Comparison of ENCODE assay signal across 9 mouse cellular contexts in the genomic region with DNA sequence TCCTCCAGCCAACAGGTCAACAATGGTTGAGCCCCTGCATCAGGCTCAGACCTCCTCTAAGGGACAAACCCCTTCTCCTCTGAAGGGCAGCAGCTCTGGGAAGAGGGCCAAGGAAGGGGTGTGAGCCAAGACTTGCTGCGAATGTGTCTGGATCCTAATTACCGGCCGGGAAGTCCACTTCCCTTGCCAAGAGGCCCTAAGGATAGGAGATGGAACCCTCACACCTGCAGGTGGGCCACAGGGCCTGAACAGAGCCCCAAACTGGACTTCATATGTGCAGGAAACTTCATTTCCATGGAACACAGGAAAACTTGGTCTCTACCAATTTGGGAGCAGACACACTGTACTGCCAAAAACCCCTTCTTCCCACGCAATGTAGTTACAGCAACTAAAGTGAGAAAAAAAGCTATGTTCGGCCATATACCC. TPM values are rescaled to one million over a fixed set of nuclear protein-coding genes. Genes with fewer than 3 reads are reported as not detected.
DNase-seq lines count a peak whose midpoint lies in the region; ATAC-seq and TF ChIP-seq lines count a peak whose summit lies in the region.
"Had no signal": no experiment of that assay in that cellular context is flagged by ENCODE, and none has a peak within 500 bp of the region (broad histone marks: within the 10 kb centered on the region; RNA-seq: fewer than 3 reads in every experiment).

No protein-coding gene starts in this region.

- TF ChIP-seq CTCF in forebrain, postnatal 0 days (IDR thresholded peaks at IDR 0.05; ENCODE audit: low read depth), result no peak

- no peaks in the 10 kb centered on the region for H3K36me3 ChIP-seq in forebrain, postnatal 0 days (ENCODE audit: insufficient read depth)
- no peaks in the 10 kb centered on the region for H3K36me3 ChIP-seq in forebrain, embryonic 10.5 days (replicated peaks)
- H3K36me3 ChIP-seq in limb, embryonic 10.5 days, result no peaks in the 10 kb centered on the region

- H3K9ac ChIP-seq in forebrain, postnatal 0 days, result no peak overlapping the region

- H3K4me3 ChIP-seq in forebrain, postnatal 0 days (ENCODE audit: low read depth, low read length), result no peak overlapping the region
- no peak overlapping the region for H3K4me3 ChIP-seq in forebrain, embryonic 10.5 days
- no peak overlapping the region for H3K4me3 ChIP-seq in limb, embryonic 10.5 days

- no peaks in the 10 kb centered on the region for H3K9me3 ChIP-seq in forebrain, postnatal 0 days (ENCODE audit: low read length)
- no peaks in the 10 kb centered on the region for H3K9me3 ChIP-seq in forebrain, embryonic 10.5 days
- no peaks in the 10 kb centered on the region for H3K9me3 ChIP-seq in limb, embryonic 10.5 days (replicated peaks)

- no peak overlapping the region for H3K4me2 ChIP-seq in forebrain, postnatal 0 days (ENCODE audit: low read depth)

- no peak overlapping the region for H3K27ac ChIP-seq in forebrain, postnatal 0 days (ENCODE audit: low read depth, low read length)
- no peak overlapping the region for H3K27ac ChIP-seq in forebrain, embryonic 10.5 days
- no peak overlapping the region for H3K27ac ChIP-seq in limb, embryonic 10.5 days

- no peaks in the 10 kb centered on the region for H3K27me3 ChIP-seq in forebrain, postnatal 0 days (ENCODE audit: insufficient read depth, low read length)
- H3K27me3 ChIP-seq in forebrain, embryonic 10.5 days (ENCODE audit: poor library complexity, severe bottlenecking), result no peaks in the 10 kb centered on the region
- no peaks in the 10 kb centered on the region for H3K27me3 ChIP-seq in limb, embryonic 10.5 days (ENCODE audit: low read depth, poor library complexity, severe bottlenecking)
- H3K27me3 ChIP-seq: CH12.LX had no signal

- 43% methylated on average over 5 of the region's 5 CpGs for WGBS in forebrain, postnatal 0 days
- WGBS in forebrain, embryonic 10.5 days, result 92% methylated on average over 5 of the region's 5 CpGs
- whole genome bisulfite sequencing in limb, embryonic 10.5 days, result 84% methylated on average over 5 of the region's 5 CpGs

- ATAC-seq in forebrain, postnatal 0 days, result peak; percentile 47; the same call in 1 of the 2 replicates
- ATAC-seq in granulocyte monocyte progenitor cell, adult 5-6 weeks (replicated peaks; ENCODE audit: poor library complexity, severe bottlenecking), result no peak

- H3K4me1 ChIP-seq in forebrain, postnatal 0 days (ENCODE audit: insufficient read depth), result no peaks in the 10 kb centered on the region; the same call in 1 of the 2 replicates
- H3K4me1 ChIP-seq in forebrain, embryonic 10.5 days, result no peaks in the 10 kb centered on the region
- no peaks in the 10 kb centered on the region for H3K4me1 ChIP-seq in limb, embryonic 10.5 days

- DNase-seq in forebrain, postnatal 0 days, result peak; percentile 60
- DNase-seq in forebrain, embryonic 10.5 days (ENCODE audit: extremely low spot score, low spot score), result no peak
- peak; percentile 73 for DNase-seq in adipocyte (ENCODE audit: low spot score)
- peak; percentile 58 for DNase-seq in gastrocnemius, adult 18-20 months (ENCODE audit: low spot score)
- peak; percentile 51 for DNase-seq in layer of hippocampus, adult 9-11 months
- peak; percentile 73 to 75 for DNase-seq in right cerebral cortex, postnatal 10 days (ENCODE audit: low spot score in 2 of 2)
- no peak for DNase-seq in limb, embryonic 10.5 days (ENCODE audit: low spot score)

RNA-seq across cellular contexts. Expression of a gene that starts 27.7 kb away (rescaled TPM):
- 0.15 TPM in 1 of 2 replicates, not detected in the other for total RNA-seq in forebrain, postnatal 0 days (2014; rRNA removed)
- polyA plus RNA-seq in forebrain, postnatal 0 days (2015; fragmentation: Nextera tagmentation; extraction: Ambion mirVana), result 0.06 and 0.07 TPM in 2 replicates
- 0.20 TPM in 1 of 2 replicates, not detected in the other for polyA plus RNA-seq in forebrain, embryonic 10.5 days (2016; fragmentation: Nextera tagmentation; extraction: Ambion mirVana)
- under 1 TPM; 0.19 to 0.39 TPM for total RNA-seq in gastrocnemius, adult 18-20 months (2021)
- 0.15 TPM in 1 of 2 replicates, not detected in the other for polyA plus RNA-seq in limb, embryonic 10.5 days (2016; fragmentation: Nextera tagmentation; extraction: Ambion mirVana)
- 32.1 and 46.2 TPM in 2 replicates for total RNA-seq in granulocyte monocyte progenitor cell, adult 5-6 weeks (2014; fragmentation: Nextera tagmentation)
- total RNA-seq in granulocyte monocyte progenitor cell, adult 5-6 weeks (2017), result 21.8 and 23.0 TPM in 2 replicates

RNA-seq across cellular contexts. Expression of a gene that starts 32.9 kb away (rescaled TPM):
- total RNA-seq in forebrain, postnatal 0 days (2014; rRNA removed), result 38.8 and 40.1 TPM in 2 replicates
- polyA plus RNA-seq in forebrain, postnatal 0 days (2015; fragmentation: Nextera tagmentation; extraction: Ambion mirVana), result 6.5 and 6.7 TPM in 2 replicates
- 2.0 and 3.0 TPM in 2 replicates for polyA plus RNA-seq in forebrain, embryonic 10.5 days (2016; fragmentation: Nextera tagmentation; extraction: Ambion mirVana)
- total RNA-seq in gastrocnemius, adult 18-20 months (2021), result 10 to 100 TPM; 26.5 to 42.7 TPM
- 2.8 and 3.0 TPM in 2 replicates for polyA plus RNA-seq in limb, embryonic 10.5 days (2016; fragmentation: Nextera tagmentation; extraction: Ambion mirVana)
- 27.1 and 41.2 TPM in 2 replicates for total RNA-seq in granulocyte monocyte progenitor cell, adult 5-6 weeks (2014; fragmentation: Nextera tagmentation)
- 5.6 TPM in 2 replicates for total RNA-seq in granulocyte monocyte progenitor cell, adult 5-6 weeks (2017)

Comparison
In these comparisons a context has a peak if more than half of its experiments do, and no peak if none do; other contexts are left out.
1. DNase-seq: peak in forebrain, postnatal 0 days (single experiment), adipocyte (single experiment), gastrocnemius, adult 18-20 months (single experiment), layer of hippocampus, adult 9-11 months (single experiment) and right cerebral cortex, postnatal 10 days (2 of 2); none in forebrain, embryonic 10.5 days (single experiment) and limb, embryonic 10.5 days (single experiment).
2. RNA of a gene that starts 27.7 kb away (total RNA-seq): 21.8 to 46.2 TPM in granulocyte monocyte progenitor cell, adult 5-6 weeks; 0.19 to 0.39 TPM in gastrocnemius, adult 18-20 months and 0.15 TPM in forebrain, postnatal 0 days; every median in the first group is over 10 times any median in the second.